Mouse (Mus musculus) midbrain, postnatal 0 days (tissue): ENCODE measurements around the gene Igf2bp1. TPM values are rescaled to one million over a fixed set of nuclear protein-coding genes. Genes with fewer than 3 reads are reported as not detected.

Source experiments
- ATAC-seq: fragments of 200-750 bp; cut with Nextera tagmentation; 2 replicates; pipeline ENCODE4 v1.8.0; 2017; ENCODE audit warnings: moderate number of reproducible peaks, mild to moderate bottlenecking, moderate TSS enrichment, moderate library complexity; ENCODE audit not compliant: low FRiP score
- DNase-seq: peaks from one replicate; pipeline ENCODE4 v3.0.0-alpha.2; 2015; ENCODE audit warnings: low spot score
- H3K27ac ChIP-seq: fragments of 300-500 bp; sonication (generic); 2 replicates; pipeline ENCODE4 v1.5.1; 2014; ENCODE audit warnings: low read depth, mild to moderate bottlenecking, low read length, mixed read lengths
- H3K27me3 ChIP-seq: fragments of 300-500 bp; sonication (generic); 2 replicates; pipeline ENCODE4 v1.6.1; 2014; ENCODE audit warnings: low read length, control low read depth, mixed read lengths; ENCODE audit not compliant: insufficient read depth
- H3K36me3 ChIP-seq: fragments of 300-500 bp; sonication (generic); 2 replicates; pipeline ENCODE4 v1.6.1; 2014; ENCODE audit warnings: low read length, control low read depth, mixed read lengths; ENCODE audit not compliant: insufficient read depth
- H3K4me1 ChIP-seq: fragments of 300-500 bp; sonication (generic); 2 replicates; pipeline ENCODE4 v1.6.1; 2014; ENCODE audit warnings: mild to moderate bottlenecking, control low read depth, antibody characterized with exemption, low read length, mixed read lengths; ENCODE audit not compliant: insufficient read depth
- H3K4me2 ChIP-seq: fragments of 300-500 bp; sonication (generic); 2 replicates; pipeline ENCODE4 v1.6.1; 2014; ENCODE audit warnings: low read depth, mild to moderate bottlenecking, low read length, mixed read lengths; ENCODE audit not compliant: poor library complexity, severe bottlenecking
- H3K4me3 ChIP-seq: fragments of 300-500 bp; sonication (generic); 2 replicates; pipeline ENCODE4 v1.5.1; 2014; ENCODE audit warnings: low read depth, mild to moderate bottlenecking, low read length, moderate library complexity
- H3K9ac ChIP-seq: fragments of 300-500 bp; sonication (generic); replicated peaks from 2 replicates; pipeline ENCODE4 v1.6.1; 2014; ENCODE audit warnings: mild to moderate bottlenecking, low read length, moderate library complexity, mixed read lengths; ENCODE audit not compliant: poor library complexity, severe bottlenecking
- H3K9me3 ChIP-seq: fragments of 300-500 bp; sonication (generic); 2 replicates; pipeline ENCODE4 v1.6.1; 2016; ENCODE audit warnings: low read length, control low read depth
- CTCF ChIP-seq: IDR thresholded peaks from 2 replicates; pipeline ENCODE4 v1.5.1; 2016; ENCODE audit warnings: antibody characterized with exemption, mild to moderate bottlenecking
- WGBS: fragments of 180-500 bp; shearing (Covaris S2); extraction: QIAGEN DNeasy Blood & Tissue Kit; methylation state at CpG from one replicate; pipeline ENCODE4 v1.1.7; 2014; 5-methylcytosine and 5-hydroxymethylcytosine counted together
- polyA plus RNA-seq: library from polyadenylated mRNA; unstranded; fragments of >200 nt; fragmentation: Nextera tagmentation; extraction: Ambion mirVana; gene quantifications from 2 replicates; pipeline ENCODE4 v1.2.1, GENCODE M21; 2015
- total RNA-seq: library from RNA; depleted of rRNA; stranded (reverse); fragments of >200 nt; gene quantifications from 2 replicates; pipeline ENCODE4 v1.2.3, GENCODE M21; 2014

Gene Igf2bp1
- total and polyA plus RNA-seq, 2 experiments from 2014 or later = 1.3 to 2.2 TPM

DNA sequence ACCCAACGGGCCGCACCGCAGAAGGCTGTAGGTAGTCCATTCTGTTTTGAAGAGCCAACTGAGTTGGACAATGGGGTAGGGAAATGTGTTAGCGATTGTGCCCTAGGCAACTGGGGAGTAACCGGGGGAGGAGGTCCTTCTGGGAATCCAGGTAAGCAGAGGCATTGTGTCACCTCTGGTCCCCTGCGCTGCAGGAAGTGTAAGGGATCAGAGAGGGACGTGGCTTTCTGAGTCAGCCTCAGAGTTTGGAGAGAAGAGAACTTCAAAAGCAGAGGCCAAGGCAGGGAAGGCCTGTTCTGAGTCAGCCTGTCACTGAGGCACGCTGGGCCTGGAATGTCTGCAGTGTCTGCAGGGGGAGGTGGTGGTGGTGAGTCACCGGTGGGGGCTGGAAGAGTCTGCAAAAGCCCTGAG lies 12.2 kb upstream of the Igf2bp1 start:
- no peak for TF ChIP-seq CTCF
- ATAC-seq = no peak
- Histone ChIP-seq H3K4me1 (no peaks in the 10 kb centered on the region), H3K27ac (no peak overlapping the region), H3K9me3 (no peaks in the 10 kb centered on the region), H3K4me2 (no peak overlapping the region), H3K36me3 (no peaks in the 10 kb centered on the region), H3K4me3 (no peak overlapping the region), H3K9ac (no peak overlapping the region), H3K27me3 (no peaks in the 10 kb centered on the region)
- 18% methylated on average over 9 of the region's 9 CpGs for WGBS
- no peak for DNase-seq

DNA sequence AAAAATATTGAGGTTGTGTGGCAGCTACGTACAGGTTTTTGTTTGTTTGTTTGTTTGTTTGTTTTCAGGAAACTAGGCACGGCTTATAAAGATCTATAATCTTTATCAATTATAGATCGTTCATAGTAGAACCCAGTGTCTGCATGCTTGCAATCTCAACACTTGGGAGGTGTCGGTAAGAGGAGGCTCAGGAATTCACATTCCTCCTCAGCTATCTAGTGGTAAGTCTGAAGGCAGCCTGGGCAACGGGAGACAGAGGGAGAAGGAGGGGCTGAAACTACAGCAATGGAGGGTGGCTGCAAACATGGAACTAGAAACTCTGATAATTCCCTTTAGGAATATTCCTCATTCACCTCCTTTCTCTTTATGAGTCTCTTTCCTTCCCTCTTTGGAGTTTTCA lies 9.7 kb upstream of the Igf2bp1 start:
- WGBS = 55% methylated on average over 5 of the region's 5 CpGs
- Histone ChIP-seq H3K9me3 (no peaks in the 10 kb centered on the region), H3K4me2 (no peak overlapping the region), H3K36me3 (no peaks in the 10 kb centered on the region), H3K27ac (no peak overlapping the region), H3K9ac (no peak overlapping the region), H3K4me1 (no peaks in the 10 kb centered on the region), H3K27me3 (no peaks in the 10 kb centered on the region; the same call in 1 of the 2 replicates), H3K4me3 (no peak overlapping the region)
- no peak for TF ChIP-seq CTCF
- DNase-seq (no peak), ATAC-seq (no peak)

DNA sequence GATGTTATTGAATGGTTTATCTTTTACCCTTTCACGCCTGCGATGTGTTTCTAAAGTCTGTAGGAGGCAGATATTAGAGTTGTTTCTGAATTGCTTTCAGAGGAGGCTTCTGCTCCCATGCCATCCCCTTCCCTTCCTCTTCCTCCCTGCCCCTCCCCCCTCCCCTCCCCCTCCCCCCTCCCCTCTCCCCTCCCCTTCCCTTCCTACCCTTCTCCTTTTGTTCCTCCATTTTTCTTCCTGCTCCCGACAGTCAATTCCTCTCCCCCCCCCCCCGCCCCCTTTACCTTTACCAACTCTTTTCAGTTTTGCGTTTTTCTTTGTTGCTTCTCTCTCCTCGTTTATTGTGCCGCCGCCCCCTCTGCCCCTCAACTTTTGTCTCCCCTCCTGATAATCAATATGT lies 6.2 kb upstream of the Igf2bp1 start:
- H3K9ac ChIP-seq = no peak overlapping the region
- 9% methylated on average over 3 of the region's 8 CpGs for WGBS
- no peak overlapping the region for H3K4me3 ChIP-seq
- no peak overlapping the region for H3K27ac ChIP-seq
- ATAC-seq (no peak), DNase-seq (no peak)
- H3K9me3 ChIP-seq = no peaks in the 10 kb centered on the region
- TF ChIP-seq CTCF = no peak
- no peak overlapping the region for H3K4me2 ChIP-seq
- H3K27me3 ChIP-seq = no peaks in the 10 kb centered on the region; the same call in 1 of the 2 replicates
- H3K4me1 ChIP-seq = no peaks in the 10 kb centered on the region
- no peaks in the 10 kb centered on the region for H3K36me3 ChIP-seq

DNA sequence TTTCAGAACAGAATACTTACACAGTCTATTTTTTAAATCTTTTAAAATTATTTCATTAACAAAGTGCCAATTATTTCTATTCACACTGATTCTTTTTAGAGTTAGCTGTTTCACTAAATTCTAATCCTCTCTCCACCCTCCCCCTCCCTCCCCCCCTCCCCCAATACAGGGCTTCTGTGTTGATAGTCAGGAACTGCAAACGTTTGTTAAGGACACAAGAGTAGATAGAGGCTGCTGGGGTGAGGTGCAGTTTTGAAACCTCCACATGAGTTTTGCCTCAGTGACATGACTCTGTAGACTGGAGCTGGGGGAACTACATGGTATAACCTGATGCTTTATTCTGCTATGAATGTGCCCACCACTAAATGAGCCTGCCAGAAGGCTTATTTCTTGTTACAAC lies 3.1 kb upstream of the Igf2bp1 start:
- H3K9ac ChIP-seq = no peak overlapping the region
- H3K27ac ChIP-seq = no peak overlapping the region
- no peak for DNase-seq
- ATAC-seq = no peak
- WGBS = 12% methylated on average over 1 of the region's 1 CpGs
- no peak overlapping the region for H3K4me3 ChIP-seq
- H3K4me2 ChIP-seq = no peak overlapping the region
- H3K27me3 ChIP-seq = no peaks in the 10 kb centered on the region; the same call in 1 of the 2 replicates
- H3K9me3 ChIP-seq = no peaks in the 10 kb centered on the region
- H3K36me3 ChIP-seq = no peaks in the 10 kb centered on the region
- TF ChIP-seq CTCF = no peak
- no peaks in the 10 kb centered on the region; the same call in 1 of the 2 replicates for H3K4me1 ChIP-seq

DNA sequence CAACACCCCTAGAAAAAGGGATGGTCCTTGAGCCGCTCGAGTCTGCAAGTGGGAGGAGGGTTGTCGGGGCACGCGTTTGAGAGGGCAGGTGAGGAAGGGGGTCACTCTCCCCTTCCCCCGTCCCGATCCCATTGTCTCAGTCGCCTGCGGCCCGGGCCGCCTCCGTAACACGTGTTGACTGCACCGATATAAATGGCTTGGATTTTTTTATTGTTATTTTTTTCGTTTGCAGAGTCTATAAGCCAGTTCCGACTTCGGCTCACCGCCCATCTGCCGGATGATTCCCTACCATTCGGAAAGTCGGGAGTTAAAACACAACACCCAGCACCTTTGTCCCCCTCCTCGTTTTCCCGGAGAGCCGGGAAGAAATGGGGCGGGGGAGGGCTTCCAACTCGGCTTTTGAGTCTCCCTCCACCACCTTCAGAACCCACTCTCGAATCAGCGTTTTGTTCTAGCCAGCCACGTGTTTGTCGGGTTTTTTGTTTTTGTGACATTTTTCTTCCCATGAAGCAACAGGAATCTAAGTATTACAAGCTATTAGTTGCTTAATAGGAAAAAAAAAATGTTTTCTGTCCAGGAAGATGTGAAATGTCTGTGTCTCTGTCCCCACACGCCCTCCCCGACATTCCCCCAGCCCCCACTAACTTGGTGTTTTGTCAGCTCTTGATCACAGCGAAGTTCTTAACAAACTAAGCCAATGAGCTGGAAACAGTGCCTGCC lies 1.9 kb upstream of the Igf2bp1 start:
- ATAC-seq = no peak
- Histone ChIP-seq H3K4me1 (no peaks in the 10 kb centered on the region; the same call in 1 of the 2 replicates), H3K36me3 (no peaks in the 10 kb centered on the region), H3K4me2 (peak overlapping the region; percentile 75), H3K9ac (peak overlapping the region; percentile 48; the same call in 1 of the 2 replicates), H3K9me3 (no peaks in the 10 kb centered on the region), H3K4me3 (peak overlapping the region; percentile 49), H3K27me3 (no peaks in the 10 kb centered on the region; the same call in 1 of the 2 replicates), H3K27ac (no peak overlapping the region)
- peak; percentile 40 for DNase-seq
- no peak for TF ChIP-seq CTCF
- under 1% methylated on average over 33 of the region's 33 CpGs for WGBS

DNA sequence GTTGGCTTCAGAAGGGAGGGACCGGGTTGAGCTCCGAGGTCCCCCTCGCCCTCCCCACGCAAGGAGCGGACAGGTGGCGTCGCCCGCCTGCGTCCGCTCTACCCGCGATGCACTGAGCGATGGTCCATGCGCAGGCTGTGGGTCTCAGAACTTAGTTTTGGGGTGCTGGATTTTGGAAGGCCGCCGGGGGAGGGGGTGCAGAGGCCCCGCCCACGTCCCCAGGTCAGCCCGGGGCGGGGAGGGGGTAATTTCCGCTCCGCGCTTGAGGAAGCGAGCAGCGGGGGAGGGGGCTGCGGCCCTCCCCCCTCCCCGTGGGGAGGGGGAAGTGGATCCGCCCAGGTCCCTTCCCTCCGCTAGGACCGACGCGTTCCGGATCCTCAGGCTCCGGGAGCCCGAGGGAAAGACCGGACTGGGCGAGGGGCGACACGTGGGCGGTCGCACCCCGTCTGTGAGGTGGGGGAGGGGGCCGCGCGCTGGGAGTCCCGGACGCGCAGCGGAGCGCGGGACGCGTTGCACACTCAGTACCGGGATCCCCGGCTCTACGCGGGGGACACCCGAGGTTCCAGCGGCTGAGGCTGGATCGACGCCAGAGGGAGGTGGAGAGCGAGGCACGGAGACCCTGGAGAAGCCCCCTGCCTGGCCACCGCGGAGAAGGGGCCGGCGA lies 1.2 kb upstream of the Igf2bp1 start:
- Histone ChIP-seq H3K9me3 (no peaks in the 10 kb centered on the region), H3K36me3 (no peaks in the 10 kb centered on the region), H3K4me1 (no peaks in the 10 kb centered on the region; the same call in 1 of the 2 replicates), H3K27me3 (no peaks in the 10 kb centered on the region), H3K9ac (peak overlapping the region; percentile 48; the same call in 1 of the 2 replicates), H3K27ac (no peak overlapping the region), H3K4me3 (peak overlapping the region; percentile 49), H3K4me2 (peak overlapping the region; percentile 75)
- DNase-seq = peak; percentile 48
- WGBS = under 1% methylated on average over 47 of the region's 67 CpGs
- peak; percentile 54 for ATAC-seq
- no peak; the same call in 1 of the 2 replicates for TF ChIP-seq CTCF
